Mouse (Mus musculus) lung, postnatal 0 days (tissue): ENCODE measurements around the gene Tmc8.

Experiments
- CTCF ChIP-seq: IDR thresholded peaks from 2 replicates; pipeline ENCODE4 v1.5.1; 2016; ENCODE audit warnings: antibody characterized with exemption, mild to moderate bottlenecking
- EP300 ChIP-seq: IDR thresholded peaks from 2 replicates; pipeline ENCODE4 v1.6.1; 2016; ENCODE audit warnings: antibody characterized with exemption, mild to moderate bottlenecking, control low read depth

GRCm38 (mm10) chr11:117809407-117810311, 27.8 kb downstream of the Tmc8 start, which contains the start of the genes Gm20708 and Syngr2:
- TF ChIP-seq CTCF (no peak), EP300 (no peak)
